Mouse (Mus musculus) cerebellum, adult (tissue): Measurements from ENCODE around the gene Angptl6.

Source experiments
- ATAC-seq: cut with Nextera tagmentation; 2 replicates; pipeline ENCODE4 v1.9.2; 2017; ENCODE audit warnings: mild to moderate bottlenecking, moderate library complexity, mixed read lengths; ENCODE audit not compliant: insufficient number of reproducible peaks, low FRiP score, low TSS enrichment

Angptl6 gene

GRCm38 (mm10) chr9:20887704-20888385 is 8.3 kb upstream of the Angptl6 start, which contains the start of gene Ppan:
TSS of gene Ppan (plus strand) at chr9:20888175.
- ATAC-seq: peak; percentile 97

- ATAC-seq: no peak
These were observed 7.7 kb upstream of the Angptl6 start for GRCm38 (mm10) chr9:20887191-20887590.

- no peak for ATAC-seq
These were observed 7.0 kb upstream of the Angptl6 start for GRCm38 (mm10) chr9:20886563-20886962.

- 0 out of 2 replicates have a peak, but pooled peaks have one; percentile 12 for ATAC-seq
These were observed 839 bp downstream of the Angptl6 start for GRCm38 (mm10) chr9:20878710-20879065.

GRCm38 (mm10) chr9:20878041-20878709 is 1.4 kb downstream of the Angptl6 start:
- ATAC-seq: peak; percentile 92

- ATAC-seq: no peak
These were observed 2.1 kb downstream of the Angptl6 start for GRCm38 (mm10) chr9:20877118-20878040.

GRCm38 (mm10) chr9:20876318-20877117 is 3.0 kb downstream of the Angptl6 start:
- no peak for ATAC-seq

- no peak for ATAC-seq
These were observed 4.3 kb downstream of the Angptl6 start for GRCm38 (mm10) chr9:20875021-20875790.

- no peak for ATAC-seq
These were observed 6.0 kb downstream of the Angptl6 start for GRCm38 (mm10) chr9:20873521-20873920.

GRCm38 (mm10) chr9:20872991-20873390 is 6.5 kb downstream of the Angptl6 start:
- no peak for ATAC-seq

- no peak for ATAC-seq
These were observed 9.0 kb downstream of the Angptl6 start for GRCm38 (mm10) chr9:20870211-20871173.

- ATAC-seq: no peak
These were observed 10.3 kb downstream of the Angptl6 start for GRCm38 (mm10) chr9:20869246-20869645.

GRCm38 (mm10) chr9:20868448-20869001 is 11.0 kb downstream of the Angptl6 start, which contains the start of gene A230050P20Rik:
TSS of gene A230050P20Rik (plus strand) at chr9:20868642.
- ATAC-seq: peak; percentile 73

GRCm38 (mm10) chr9:20866879-20867278 is 12.6 kb downstream of the Angptl6 start:
- no peak for ATAC-seq

- ATAC-seq: no peak
These were observed 17.3 kb downstream of the Angptl6 start for GRCm38 (mm10) chr9:20862225-20862624.

GRCm38 (mm10) chr9:20861821-20862220 is 17.7 kb downstream of the Angptl6 start:
- ATAC-seq: no peak

GRCm38 (mm10) chr9:20859926-20860325 is 19.6 kb downstream of the Angptl6 start:
- ATAC-seq: no peak

GRCm38 (mm10) chr9:20857131-20857530 is 22.4 kb downstream of the Angptl6 start:
- ATAC-seq: no peak
